Mouse (Mus musculus): ENCODE measurements around the gene Mlxipl. TPM values are rescaled to one million over a fixed set of nuclear protein-coding genes. Genes with fewer than 3 reads are reported as not detected.
A peak's percentile ranks its signal among the peaks of the same experiment; 100 is the strongest.

Mlxipl gene
- polyA plus RNA-seq, 1 experiment from 2014 or later: 2.8 TPM

DNA sequence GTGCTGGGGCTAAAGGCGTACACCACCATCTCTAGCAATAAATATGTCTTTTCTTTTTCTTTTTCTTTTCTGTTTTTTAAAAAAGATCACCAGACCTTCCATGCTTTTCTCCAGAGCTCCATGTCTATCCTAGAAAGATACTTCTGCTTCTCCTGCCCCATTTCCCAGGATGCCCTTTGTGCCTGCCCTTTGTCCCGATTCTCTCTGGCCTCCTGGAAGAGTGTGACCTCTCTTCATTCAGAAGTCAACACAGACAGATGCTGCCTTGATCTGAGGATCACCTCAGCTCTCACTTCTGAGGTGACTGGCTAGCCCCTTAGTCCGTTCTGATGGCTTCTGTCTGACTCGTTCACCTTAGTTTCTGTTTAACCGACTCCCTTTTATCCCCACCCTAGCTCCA is 9.2 kb upstream of the Mlxipl start:
- Histone ChIP-seq H3K36me3 (no peaks in the 10 kb centered on the region), H3K9me3 (no peaks in the 10 kb centered on the region), H3K27ac (no peak overlapping the region), H3K9ac (no peak overlapping the region), H3K4me1 (peaks cover 18% of the 10 kb centered on the region), H3K4me2 (no peak overlapping the region), H3K27me3 (peaks cover 2% of the 10 kb centered on the region; the same call in 1 of the 2 replicates), H3K4me3 (no peak overlapping the region)
- no peak for ATAC-seq (ENCODE audit: borderline replicate concordance, extremely low read depth, low FRiP score, low TSS enrichment)
- WGBS: 81% methylated on average over 5 of the region's 5 CpGs

DNA sequence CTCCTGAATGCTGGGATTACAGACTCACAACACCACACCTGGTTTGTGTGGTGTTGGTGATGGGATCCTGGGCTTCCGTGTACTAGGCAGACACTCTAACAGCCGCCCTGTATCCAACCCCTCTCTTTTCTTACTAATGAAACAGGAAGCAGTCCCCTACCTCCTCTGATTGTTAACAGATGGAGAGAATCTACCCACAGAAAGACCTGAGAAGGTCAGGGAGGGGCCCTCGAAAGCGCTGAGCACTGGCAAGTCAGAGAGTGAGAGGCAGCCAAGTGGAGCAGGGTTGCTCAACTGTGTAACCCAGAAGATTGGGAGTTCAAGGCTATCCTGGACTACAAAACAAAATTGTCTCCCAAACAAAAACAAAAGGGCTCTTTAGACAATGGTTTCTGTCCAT is 2.8 kb upstream of the Mlxipl start:
- H3K4me1 ChIP-seq: no peaks in the 10 kb centered on the region
- peaks cover 50% of the 10 kb centered on the region for H3K27me3 ChIP-seq
- no peak overlapping the region for H3K9ac ChIP-seq
- H3K27ac ChIP-seq: no peak overlapping the region
- H3K9me3 ChIP-seq: no peaks in the 10 kb centered on the region
- no peak overlapping the region for H3K4me3 ChIP-seq
- ATAC-seq (ENCODE audit: borderline replicate concordance, extremely low read depth, low FRiP score, low TSS enrichment): no peak
- H3K4me2 ChIP-seq: no peak overlapping the region
- no peaks in the 10 kb centered on the region for H3K36me3 ChIP-seq
- 54% methylated on average over 4 of the region's 4 CpGs for WGBS

DNA sequence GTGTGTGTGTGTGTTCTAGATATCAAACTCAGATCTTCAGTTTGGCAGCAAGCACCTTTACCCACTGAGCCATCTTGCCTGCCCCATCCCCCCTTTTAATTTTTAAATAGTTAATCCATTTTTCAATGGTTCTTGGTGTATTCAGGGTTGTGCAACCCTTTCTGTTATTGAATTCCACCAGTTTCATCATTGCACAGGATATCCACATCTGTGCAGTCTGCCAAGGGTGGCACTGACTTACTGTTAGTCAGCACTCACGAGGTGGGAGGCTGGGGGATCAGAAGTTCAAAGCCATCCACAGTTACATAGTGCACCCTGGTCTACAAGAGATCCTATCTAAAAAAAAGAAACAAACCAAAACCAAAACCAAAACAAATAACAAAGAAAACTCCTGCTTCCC is 11.3 kb downstream of the Mlxipl start:
- H3K4me1 ChIP-seq: no peaks in the 10 kb centered on the region
- no peak for ATAC-seq (ENCODE audit: borderline replicate concordance, extremely low read depth, low FRiP score, low TSS enrichment)
- H3K9me3 ChIP-seq: no peaks in the 10 kb centered on the region
- no peak overlapping the region for H3K4me2 ChIP-seq
- no peak overlapping the region for H3K27ac ChIP-seq
- peaks cover 13% of the 10 kb centered on the region for H3K27me3 ChIP-seq
- no peaks in the 10 kb centered on the region for H3K36me3 ChIP-seq
- whole genome bisulfite sequencing: 42% methylated on average over 1 of the region's 1 CpGs
- H3K4me3 ChIP-seq: no peak overlapping the region
- no peak overlapping the region for H3K9ac ChIP-seq

DNA sequence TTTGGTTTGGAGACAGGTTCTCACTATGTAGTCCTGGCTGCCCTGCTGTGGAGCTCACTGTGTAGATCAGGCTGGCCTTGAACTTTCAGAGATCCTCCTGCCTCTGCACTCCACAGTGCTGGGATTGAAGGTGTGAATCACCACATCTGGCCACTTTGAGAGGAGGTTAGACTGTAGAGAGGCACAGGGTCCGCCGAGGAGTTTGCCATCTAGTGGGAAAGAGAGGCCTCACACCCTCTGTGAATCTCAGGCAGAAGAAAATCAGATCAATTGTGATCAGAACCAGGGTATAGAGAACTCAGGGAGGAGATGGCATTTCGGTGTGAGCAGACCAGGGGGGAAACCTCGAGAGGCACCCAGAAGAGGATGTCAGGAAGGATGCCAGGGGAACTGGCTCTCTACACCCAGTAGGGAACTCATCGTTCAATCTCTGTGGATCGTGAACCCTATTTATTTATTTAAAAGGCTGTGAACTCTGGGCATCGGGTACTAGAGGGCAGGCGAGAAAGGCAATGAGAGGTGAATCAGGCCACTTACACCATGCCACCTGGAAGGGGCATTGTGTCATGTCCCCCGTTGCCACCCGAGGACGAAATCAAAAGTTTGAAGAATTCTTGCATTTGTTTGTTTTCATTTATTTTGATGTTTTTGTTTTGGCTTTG is 14.4 kb downstream of the Mlxipl start:
- H3K27me3 ChIP-seq: peaks cover 44% of the 10 kb centered on the region

DNA sequence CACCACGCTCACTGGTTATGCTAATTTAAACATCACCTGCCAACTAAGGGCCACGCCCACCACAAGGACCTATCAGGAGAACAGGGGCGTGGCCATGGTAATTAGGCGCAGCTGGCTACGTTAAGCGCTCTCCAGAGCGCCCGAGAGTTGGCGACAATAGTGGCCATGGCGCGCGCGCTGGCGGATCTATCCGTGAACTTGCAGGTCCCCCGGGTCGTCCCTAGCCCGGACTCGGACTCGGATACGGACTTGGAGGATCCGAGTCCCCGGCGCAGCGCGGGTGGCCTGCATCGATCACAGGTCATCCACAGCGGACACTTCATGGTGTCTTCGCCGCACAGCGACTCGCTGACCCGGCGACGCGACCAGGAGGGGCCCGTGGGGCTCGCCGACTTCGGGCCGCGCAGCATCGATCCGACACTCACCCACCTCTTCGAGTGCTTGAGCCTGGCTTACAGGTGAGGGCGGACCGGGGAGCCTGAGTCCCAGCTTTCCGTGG is 17.1 kb downstream of the Mlxipl start:
- Histone ChIP-seq H3K27ac (no peak overlapping the region), H3K4me3 (peak overlapping the region; percentile 49), H3K4me2 (peak overlapping the region; percentile 95), H3K9me3 (no peaks in the 10 kb centered on the region), H3K9ac (peak overlapping the region; percentile 52), H3K4me1 (peaks cover 15% of the 10 kb centered on the region), H3K36me3 (no peaks in the 10 kb centered on the region), H3K27me3 (peaks cover 56% of the 10 kb centered on the region)
- under 1% methylated on average over 48 of the region's 48 CpGs for WGBS
- peak; percentile 73; the same call in 1 of the 2 replicates for ATAC-seq (ENCODE audit: borderline replicate concordance, extremely low read depth, low FRiP score, low TSS enrichment)

More for the DNA sequence above, 14.4 kb downstream of the Mlxipl start:
- no peaks in the 10 kb centered on the region for H3K9me3 ChIP-seq
- no peak overlapping the region for H3K4me3 ChIP-seq
- H3K4me2 ChIP-seq: no peak overlapping the region
- no peaks in the 10 kb centered on the region for H3K36me3 ChIP-seq
- no peak overlapping the region for H3K9ac ChIP-seq
- no peak for ATAC-seq (ENCODE audit: borderline replicate concordance, extremely low read depth, low FRiP score, low TSS enrichment)
- H3K4me1 ChIP-seq: peaks cover 15% of the 10 kb centered on the region
- H3K27ac ChIP-seq: no peak overlapping the region
- 52% methylated on average over 11 of the region's 11 CpGs for WGBS

DNA sequence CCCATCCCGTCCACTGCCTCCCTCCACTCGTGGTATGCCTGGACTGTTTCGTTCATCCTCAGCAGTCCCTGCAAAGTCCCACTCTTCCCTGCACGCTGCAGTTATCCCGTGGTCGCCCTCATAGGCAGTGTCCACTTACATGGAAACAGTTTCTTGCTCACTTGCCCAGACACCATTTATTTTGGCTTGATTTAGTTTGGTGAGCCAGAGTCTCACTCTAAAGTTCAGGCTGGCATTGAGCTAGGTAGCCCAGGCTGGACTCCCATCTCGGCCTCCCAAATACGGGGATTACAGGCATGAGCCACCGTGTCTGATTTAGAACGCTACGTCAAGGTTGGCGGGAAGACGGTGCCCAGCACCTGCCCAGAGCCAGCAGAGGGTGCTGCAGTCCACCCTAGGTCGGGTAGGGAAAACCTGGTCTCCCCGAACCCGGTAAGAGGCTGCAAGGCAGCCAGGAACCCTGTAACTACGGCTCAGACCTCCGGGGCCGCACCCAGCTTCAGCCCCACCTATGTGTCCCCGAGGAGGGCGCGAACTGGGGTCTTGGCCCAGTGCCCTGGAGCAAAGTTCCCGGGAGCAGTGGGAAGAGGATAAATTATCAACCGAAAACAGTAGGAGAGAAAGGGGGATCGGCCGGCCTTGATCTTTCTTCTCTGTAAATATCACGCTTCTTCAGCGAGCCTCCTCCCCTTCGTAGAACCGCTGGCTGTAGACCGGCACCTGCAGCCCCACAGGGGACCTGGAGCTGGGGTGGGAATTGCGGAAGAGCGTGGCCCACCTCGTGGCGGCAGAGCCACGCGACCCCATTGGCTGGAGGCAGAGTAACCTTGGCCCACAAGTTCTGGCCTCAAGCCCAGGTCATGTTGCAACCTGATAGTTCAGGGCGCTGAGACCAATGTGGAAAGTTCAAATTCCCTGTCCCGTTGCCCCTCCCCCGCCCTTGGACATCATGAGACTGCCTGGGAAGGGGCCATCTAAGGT is 18.1 kb downstream of the Mlxipl start:
- peak; percentile 62; the same call in 1 of the 2 replicates for ATAC-seq (ENCODE audit: borderline replicate concordance, extremely low read depth, low FRiP score, low TSS enrichment)
- peak overlapping the region; percentile 95 for H3K4me2 ChIP-seq
- H3K4me1 ChIP-seq: peaks cover 15% of the 10 kb centered on the region
- H3K9me3 ChIP-seq: no peaks in the 10 kb centered on the region
- H3K9ac ChIP-seq: 0 out of 2 replicates have a peak overlapping the region, but pooled peaks have one; percentile 8
- peaks cover 56% of the 10 kb centered on the region for H3K27me3 ChIP-seq
- no peaks in the 10 kb centered on the region for H3K36me3 ChIP-seq
- peak overlapping the region; percentile 49 for H3K4me3 ChIP-seq
- WGBS: 8% methylated on average over 40 of the region's 40 CpGs
- H3K27ac ChIP-seq: no peak overlapping the region

DNA sequence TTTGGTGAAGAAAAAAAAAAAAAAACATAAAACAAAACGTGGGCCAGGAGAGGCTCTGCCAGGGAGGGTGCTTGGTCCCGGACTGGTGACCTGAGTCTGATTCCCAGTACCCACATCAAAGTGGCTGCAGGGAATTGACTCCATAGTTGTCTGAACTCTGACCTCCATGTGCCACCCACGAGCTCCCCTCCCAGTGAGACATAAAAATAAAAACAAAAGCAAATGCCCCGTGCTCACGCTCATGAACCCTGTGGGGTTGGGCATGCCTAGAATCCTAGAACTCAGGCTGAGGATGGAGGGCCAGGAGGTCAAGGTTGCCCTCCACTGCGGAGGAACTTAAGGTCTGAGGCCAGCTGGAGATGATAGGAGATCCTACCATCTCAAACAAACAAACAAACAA is 19.3 kb downstream of the Mlxipl start:
- 50% methylated on average over 6 of the region's 6 CpGs for WGBS
- peaks cover 56% of the 10 kb centered on the region for H3K27me3 ChIP-seq

GRCm38 (mm10) chr5:135109426-135109825 is 19.7 kb downstream of the Mlxipl start:
- Histone ChIP-seq H3K36me3 (no peaks in the 10 kb centered on the region), H3K4me3 (no peak overlapping the region), H3K4me1 (peaks cover 15% of the 10 kb centered on the region), H3K9me3 (no peaks in the 10 kb centered on the region), H3K4me2 (no peak overlapping the region), H3K27me3 (peaks cover 56% of the 10 kb centered on the region), H3K27ac (no peak overlapping the region), H3K9ac (no peak overlapping the region)
- no peak for ATAC-seq (ENCODE audit: borderline replicate concordance, extremely low read depth, low FRiP score, low TSS enrichment)
- WGBS: 88% methylated on average over 3 of the region's 3 CpGs

More for the DNA sequence above, 19.3 kb downstream of the Mlxipl start:
- H3K9ac ChIP-seq: no peak overlapping the region
- no peak overlapping the region for H3K4me3 ChIP-seq
- H3K4me2 ChIP-seq: no peak overlapping the region
- H3K36me3 ChIP-seq: no peaks in the 10 kb centered on the region
- H3K9me3 ChIP-seq: no peaks in the 10 kb centered on the region
- ATAC-seq (ENCODE audit: borderline replicate concordance, extremely low read depth, low FRiP score, low TSS enrichment): no peak
- peaks cover 15% of the 10 kb centered on the region for H3K4me1 ChIP-seq
- H3K27ac ChIP-seq: no peak overlapping the region

DNA sequence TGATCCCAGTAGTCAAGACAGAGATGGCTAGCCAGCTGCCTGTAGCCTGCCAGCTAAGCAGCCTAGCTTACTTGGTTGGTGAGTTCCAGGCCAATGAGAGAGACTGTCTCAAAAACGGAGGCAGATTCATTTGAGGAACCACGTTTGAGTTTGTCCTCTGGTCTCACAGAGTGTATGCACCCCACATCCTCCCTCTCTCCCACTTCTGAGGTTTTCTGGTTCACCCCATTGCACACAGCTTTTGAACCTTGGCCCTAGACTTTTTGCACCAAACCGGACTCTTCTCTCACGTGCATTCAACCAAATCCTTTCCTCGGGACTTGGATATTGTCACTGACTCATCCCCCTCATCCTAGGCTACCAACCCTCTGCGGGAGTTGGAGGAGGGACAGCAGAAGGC is 20.3 kb downstream of the Mlxipl start:
- Histone ChIP-seq H3K27ac (no peak overlapping the region), H3K27me3 (peaks cover 52% of the 10 kb centered on the region), H3K9ac (no peak overlapping the region), H3K4me2 (no peak overlapping the region), H3K4me3 (no peak overlapping the region), H3K4me1 (peaks cover 15% of the 10 kb centered on the region), H3K9me3 (no peaks in the 10 kb centered on the region), H3K36me3 (no peaks in the 10 kb centered on the region)
- WGBS: 72% methylated on average over 6 of the region's 6 CpGs
- ATAC-seq (ENCODE audit: borderline replicate concordance, extremely low read depth, low FRiP score, low TSS enrichment): no peak

- peaks cover 15% of the 10 kb centered on the region; the same call in 1 of the 2 replicates for H3K27me3 ChIP-seq
- no peak overlapping the region for H3K9ac ChIP-seq
- no peaks in the 10 kb centered on the region for H3K36me3 ChIP-seq
- no peak overlapping the region for H3K4me3 ChIP-seq
- H3K4me2 ChIP-seq: no peak overlapping the region
- no peak overlapping the region for H3K27ac ChIP-seq
- H3K9me3 ChIP-seq: no peaks in the 10 kb centered on the region
- no peak for ATAC-seq (ENCODE audit: borderline replicate concordance, extremely low read depth, low FRiP score, low TSS enrichment)
- peaks cover 6% of the 10 kb centered on the region for H3K4me1 ChIP-seq
- 87% methylated on average over 12 of the region's 12 CpGs for WGBS
Observed at GRCm38 (mm10) chr5:135113782-135114181, 24.1 kb downstream of the Mlxipl start.

GRCm38 (mm10) chr5:135115241-135115640 is 25.6 kb downstream of the Mlxipl start:
- Histone ChIP-seq H3K36me3 (no peaks in the 10 kb centered on the region), H3K9me3 (no peaks in the 10 kb centered on the region), H3K4me3 (no peak overlapping the region), H3K4me2 (no peak overlapping the region), H3K27me3 (0 out of 2 replicates have a peak, but pooled peaks cover under 1% of the 10 kb centered on the region), H3K27ac (no peak overlapping the region), H3K4me1 (peaks cover 7% of the 10 kb centered on the region), H3K9ac (no peak overlapping the region)
- 74% methylated on average over 8 of the region's 8 CpGs for WGBS
- ATAC-seq (ENCODE audit: borderline replicate concordance, extremely low read depth, low FRiP score, low TSS enrichment): no peak

All from lung, embryonic 15.5 days (tissue).